Comparison of ENCODE assay signal across 34 mouse cellular contexts in the genomic region with DNA sequence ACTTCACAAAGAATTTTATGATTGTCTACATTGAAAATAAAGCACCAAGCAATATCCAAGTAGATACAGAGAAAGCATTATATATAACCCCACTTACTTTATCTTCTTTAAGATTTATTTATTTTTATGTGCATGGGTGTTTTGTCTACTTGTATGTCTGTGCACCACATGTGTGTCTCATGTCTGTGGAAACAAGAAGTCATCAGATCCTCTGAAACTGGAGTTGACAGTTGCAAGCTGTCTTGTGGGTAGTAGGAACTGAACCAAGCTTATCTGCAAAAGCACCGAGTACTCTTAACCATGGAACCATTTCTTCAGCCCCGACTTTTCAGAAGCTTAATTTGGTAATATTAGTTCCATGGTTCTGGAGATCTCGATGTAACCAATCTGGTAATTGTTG.
"Had no signal": no experiment of that assay in that cellular context is flagged by ENCODE, and none has a peak within 500 bp of the region (broad histone marks: within the 10 kb centered on the region; RNA-seq: fewer than 3 reads in every experiment).

No protein-coding gene starts in this region.

- H3K9ac ChIP-seq: heart, embryonic 12.5 days; heart, embryonic 13.5 days; heart, embryonic 15.5 days; hindbrain, embryonic 12.5 days; hindbrain, embryonic 13.5 days; hindbrain, embryonic 14.5 days; hindbrain, embryonic 15.5 days; intestine, embryonic 15.5 days; kidney, embryonic 15.5 days had no signal

- H3K9me3 ChIP-seq: heart, embryonic 12.5 days; heart, embryonic 13.5 days; heart, embryonic 15.5 days; hindbrain, embryonic 10.5 days; hindbrain, embryonic 12.5 days; hindbrain, embryonic 13.5 days; hindbrain, embryonic 15.5 days; intestine, embryonic 15.5 days; kidney, embryonic 15.5 days had no signal

- H3K27me3 ChIP-seq: heart, embryonic 12.5 days; heart, embryonic 13.5 days; heart, embryonic 15.5 days; hindbrain, embryonic 12.5 days; hindbrain, embryonic 13.5 days; hindbrain, embryonic 15.5 days; intestine, embryonic 15.5 days; kidney, embryonic 15.5 days had no signal

- H3K4me3 ChIP-seq: heart, embryonic 12.5 days; heart, embryonic 13.5 days; heart, embryonic 15.5 days; hindbrain, embryonic 10.5 days; hindbrain, embryonic 12.5 days; hindbrain, embryonic 13.5 days; hindbrain, embryonic 15.5 days; intestine, embryonic 15.5 days; kidney, embryonic 15.5 days; layer of hippocampus, adult 2 months; left cerebral cortex, adult 2 months had no signal

- ATAC-seq: hindbrain, embryonic 16.5 days; hindbrain, postnatal 0 days; inflammation-experienced regulatory T-cells, adult 6 months; intestine, embryonic 15.5 days; intestine, embryonic 16.5 days; intestine, postnatal 0 days had no signal

- H3K4me2 ChIP-seq: heart, embryonic 11.5 days; heart, embryonic 12.5 days; heart, embryonic 13.5 days; heart, embryonic 15.5 days; hindbrain, embryonic 12.5 days; hindbrain, embryonic 13.5 days; hindbrain, embryonic 14.5 days; hindbrain, embryonic 15.5 days; intestine, embryonic 15.5 days; kidney, embryonic 15.5 days had no signal

- DNase-seq: heart, postnatal 10 days; heart, postnatal 14 days; heart, postnatal 36 days; kidney, adult 11 months; kidney, adult 18-20 months; kidney, adult 2 months; kidney, adult 8-10 months; kidney, adult 9 months; kidney, postnatal 10 days; kidney, postnatal 14 days; kidney, postnatal 25 days; kidney, postnatal 36 days; kidney, postnatal 4 days; layer of hippocampus, adult 9-11 months; layer of hippocampus, postnatal 36 days had no signal

- H3K36me3 ChIP-seq: heart, embryonic 12.5 days; heart, embryonic 13.5 days; heart, embryonic 15.5 days; hindbrain, embryonic 10.5 days; hindbrain, embryonic 12.5 days; hindbrain, embryonic 13.5 days; hindbrain, embryonic 15.5 days; intestine, embryonic 15.5 days; kidney, embryonic 15.5 days had no signal

- H3K4me1 ChIP-seq: heart, embryonic 12.5 days; heart, embryonic 13.5 days; heart, embryonic 15.5 days; hindbrain, embryonic 10.5 days; hindbrain, embryonic 12.5 days; hindbrain, embryonic 13.5 days; hindbrain, embryonic 15.5 days; intestine, embryonic 15.5 days; kidney, embryonic 15.5 days had no signal

- H3K27ac ChIP-seq: heart, embryonic 13.5 days; heart, embryonic 15.5 days; hindbrain, embryonic 10.5 days; hindbrain, embryonic 12.5 days; hindbrain, embryonic 13.5 days; hindbrain, embryonic 14.5 days; hindbrain, embryonic 15.5 days; hindbrain, postnatal 0 days; intestine, embryonic 15.5 days; kidney, embryonic 15.5 days; kidney, postnatal 0 days; layer of hippocampus, adult 2 months; left cerebral cortex, adult 2 months had no signal
